Mouse (Mus musculus) urinary bladder, postnatal 4 days (tissue): ENCODE data around the gene Fkbp2.

ENCODE experiments used
- DNase-seq, 2 experiments: peaks; one replicate each; pipeline ENCODE4 v3.0.0; 2021 to 2022; ENCODE audit warnings: low spot score in 2 of 2

Fkbp2 gene

DNA sequence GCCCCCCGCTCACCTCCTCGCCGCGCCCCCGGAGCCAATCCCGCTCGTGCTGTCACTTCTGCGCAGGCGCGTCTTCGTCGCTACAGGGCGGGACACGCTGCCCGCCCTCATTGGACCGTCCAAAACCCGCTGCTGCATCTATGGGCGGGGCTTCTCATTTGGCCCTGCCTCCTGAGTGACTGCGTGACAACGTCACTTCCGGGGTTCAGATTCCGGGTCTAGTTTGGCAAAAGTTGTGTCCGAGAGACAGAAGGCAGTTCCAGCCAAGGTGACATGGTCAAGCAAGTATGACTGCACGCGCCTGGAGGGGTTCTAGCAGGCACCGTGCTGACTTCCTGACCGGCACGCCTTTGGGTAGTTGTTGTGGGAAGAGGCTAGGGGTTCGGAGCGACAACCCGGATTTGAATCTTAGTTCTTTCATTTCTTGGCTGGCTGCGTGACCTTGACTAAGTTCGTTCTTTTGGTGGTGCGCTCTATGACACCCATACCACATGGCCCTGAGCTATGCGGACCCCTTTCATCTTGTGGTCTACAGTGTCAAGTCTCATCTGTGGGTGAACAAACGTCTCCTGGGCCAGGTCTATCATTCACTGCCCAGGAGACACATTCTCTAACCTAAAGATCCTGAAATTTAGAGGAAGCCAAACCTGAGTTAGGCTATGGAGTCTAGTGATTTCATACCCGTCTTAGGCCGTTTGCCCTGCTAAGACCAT, at the start of gene Fkbp2:
Gene Fkbp2 (minus strand): TSS at position 121 of the 713 bp plus-strand sequence.
- peak; percentile 98 for DNase-seq

DNA sequence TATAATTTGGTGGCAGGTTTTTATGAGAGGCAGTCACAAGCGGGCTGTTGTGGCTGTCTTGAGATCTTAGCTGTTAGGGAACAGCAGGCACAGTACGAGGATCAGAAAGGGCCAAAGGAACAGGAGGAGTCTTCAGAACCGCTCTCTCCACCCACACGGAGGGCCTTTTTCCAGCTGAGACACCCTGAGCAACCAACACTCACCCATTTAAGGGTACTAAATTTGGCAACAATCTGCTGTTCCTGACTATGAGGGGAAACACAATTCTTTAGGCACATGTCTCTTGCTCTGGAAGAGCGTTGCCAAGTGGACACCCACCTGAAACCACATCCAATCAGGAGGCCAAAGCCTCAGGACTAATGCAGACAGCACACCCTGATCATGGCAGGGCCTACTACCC, 49.2 kb upstream of the Fkbp2 start:
- no peak for DNase-seq

DNA sequence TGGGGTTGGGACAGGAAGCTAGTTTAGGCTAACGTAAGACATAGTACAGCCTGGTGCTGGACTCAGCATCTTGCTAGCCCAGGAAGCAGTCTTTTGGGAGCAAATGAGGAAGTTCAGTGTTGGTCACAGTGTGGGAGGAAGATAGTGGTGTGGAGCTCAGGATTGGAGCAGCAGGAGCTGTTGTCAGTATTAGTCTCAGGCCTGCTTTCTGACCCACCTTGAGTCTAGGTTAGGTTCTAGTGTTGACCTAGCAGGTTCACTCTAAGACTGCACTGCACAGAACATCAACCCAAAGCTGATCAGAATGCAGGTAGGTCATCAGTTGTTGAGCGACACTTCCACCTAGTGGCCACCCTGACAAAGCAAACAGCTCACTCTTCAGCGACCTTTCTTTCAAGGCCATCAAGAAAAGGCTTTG, 39.9 kb upstream of the Fkbp2 start:
- DNase-seq: no peak

DNA sequence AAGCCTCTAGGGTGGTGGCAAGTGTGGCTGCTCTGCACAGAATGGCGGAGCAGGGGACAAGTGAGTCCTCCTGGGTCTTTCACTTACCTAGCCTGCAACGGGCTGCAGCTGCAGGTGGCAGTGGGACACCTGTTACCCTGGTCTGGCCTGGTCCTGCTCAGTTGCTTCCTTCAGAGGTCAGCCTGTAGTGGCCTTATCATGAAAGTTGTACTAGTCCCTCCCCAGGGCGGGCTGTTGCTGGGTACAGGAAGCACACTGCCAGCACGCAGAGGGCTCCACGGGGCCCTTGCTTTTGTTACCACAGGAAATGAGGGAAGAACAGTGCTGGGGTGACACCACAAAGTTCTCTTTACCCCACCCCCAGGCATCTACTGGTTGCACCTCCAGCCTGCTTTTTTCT, 38.9 kb upstream of the Fkbp2 start, which contains the start of gene Fermt3:
Gene Fermt3 (minus strand): TSS at position 279 of the 400 bp plus-strand sequence.
- DNase-seq: peak in 1 of 2 experiments; percentile 26

DNA sequence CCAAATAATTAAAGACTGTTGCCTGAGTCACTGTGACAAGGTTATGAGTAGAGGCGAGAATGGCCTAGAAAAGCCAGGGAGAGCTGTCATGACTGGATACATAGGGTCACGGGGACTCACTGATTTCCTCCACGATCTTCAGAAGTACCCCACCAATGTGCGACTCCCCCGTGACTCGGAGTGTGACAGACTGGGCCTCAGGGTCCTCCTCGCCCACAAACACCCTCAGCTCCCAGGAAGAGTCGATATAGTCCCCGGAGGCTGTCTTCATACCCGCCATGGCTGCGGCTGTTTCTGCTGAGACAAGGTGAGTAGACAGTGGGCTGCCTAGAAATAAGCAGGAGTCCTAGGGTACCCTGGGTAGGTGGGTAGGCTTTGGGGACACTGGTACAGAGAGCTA, 38.2 kb upstream of the Fkbp2 start:
- no peak for DNase-seq

DNA sequence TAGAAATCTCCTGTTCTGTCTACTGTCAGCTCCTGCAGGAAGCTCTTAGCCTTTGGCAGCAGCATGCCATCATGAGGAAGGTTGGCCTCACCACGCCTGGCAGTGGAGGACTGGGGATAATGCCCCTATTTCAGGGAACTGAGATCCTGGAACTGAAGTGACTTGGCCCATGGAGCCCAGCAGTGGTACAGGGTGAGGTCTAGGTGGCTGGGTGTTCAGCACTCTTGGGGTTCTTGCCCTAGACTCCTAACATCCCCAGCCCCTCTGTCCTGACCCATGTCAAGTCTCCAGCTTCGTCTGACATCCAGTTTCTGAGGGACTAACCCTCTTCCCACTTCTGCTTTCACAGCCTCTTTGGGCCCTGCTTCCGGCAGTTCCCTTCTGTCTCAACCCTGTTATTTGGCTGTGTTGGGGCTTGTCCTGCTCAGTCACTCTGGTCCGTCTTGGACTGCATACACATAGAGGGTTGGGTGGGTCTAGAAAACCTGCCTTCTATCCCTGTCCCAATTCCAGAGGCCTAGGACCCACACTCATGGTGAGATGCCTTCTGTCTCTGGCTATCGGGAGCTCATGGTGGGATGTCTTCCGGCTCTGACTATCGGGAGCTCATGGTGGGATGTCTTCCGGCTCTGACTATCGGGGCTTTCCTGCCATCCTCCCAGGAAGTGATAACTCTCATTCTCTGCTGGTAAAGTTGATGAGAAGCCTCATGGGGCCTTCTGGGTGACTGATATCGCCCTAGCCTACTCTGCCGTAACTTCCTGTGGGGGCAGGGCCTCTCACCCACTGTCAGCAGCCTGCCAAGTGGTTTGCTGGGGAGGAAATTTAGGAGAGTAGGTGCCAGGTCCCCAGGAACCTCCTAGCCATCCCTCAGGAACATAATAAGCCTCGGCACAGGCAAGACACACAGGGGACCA, 37.5 kb upstream of the Fkbp2 start:
- no peak for DNase-seq

DNA sequence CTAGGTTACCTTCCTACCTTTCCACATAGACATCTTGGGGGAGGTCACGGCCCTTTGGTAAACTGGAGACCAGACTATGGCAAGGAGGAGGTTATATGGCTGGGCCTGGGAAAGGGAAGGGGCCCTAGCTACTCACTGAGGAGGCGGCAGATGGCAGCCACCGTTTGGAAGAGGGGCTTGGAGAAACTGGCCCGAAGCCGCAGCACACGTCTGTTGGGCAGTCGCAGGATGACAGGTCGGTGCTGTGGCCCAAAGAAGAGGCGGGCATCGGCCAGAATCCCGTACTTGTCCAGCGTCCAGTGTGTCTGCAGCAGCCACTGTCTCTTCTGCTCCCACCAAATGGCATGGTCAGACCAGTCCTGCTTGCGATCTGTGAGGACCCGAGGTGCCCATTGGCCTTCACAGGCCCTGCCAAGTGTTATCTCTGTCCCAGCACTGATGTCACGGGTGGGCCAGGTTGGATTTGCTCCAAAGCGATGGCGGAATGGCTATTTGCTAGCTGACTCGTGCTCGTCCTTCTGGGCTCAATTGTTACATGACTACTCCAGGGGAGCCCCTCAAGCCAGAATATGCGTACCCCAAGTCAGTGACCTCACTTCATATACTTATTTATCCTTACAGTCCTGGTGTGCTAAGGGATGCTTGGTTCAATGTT, 34.3 kb upstream of the Fkbp2 start:
- DNase-seq: no peak

DNA sequence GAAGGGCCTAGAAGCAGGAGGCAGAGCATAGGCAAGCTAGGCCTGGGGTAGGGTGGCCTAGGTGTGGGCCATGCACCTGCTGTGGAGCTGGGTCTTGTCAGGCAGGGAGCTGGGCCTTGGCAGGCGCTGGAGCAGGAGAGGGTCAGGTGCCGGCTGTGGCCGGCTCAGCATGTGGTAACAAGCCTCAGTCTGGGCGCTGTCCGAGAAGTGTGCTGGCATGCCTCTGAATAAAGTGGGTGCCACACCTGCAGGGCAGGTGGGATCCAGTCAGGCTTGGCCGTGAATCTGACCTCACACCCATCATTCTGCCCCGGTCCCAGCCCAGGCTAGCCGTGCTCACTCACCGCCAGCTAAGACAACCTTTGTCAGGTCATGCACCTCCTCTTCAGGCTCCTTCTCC, 33.7 kb upstream of the Fkbp2 start:
- no peak for DNase-seq

DNA sequence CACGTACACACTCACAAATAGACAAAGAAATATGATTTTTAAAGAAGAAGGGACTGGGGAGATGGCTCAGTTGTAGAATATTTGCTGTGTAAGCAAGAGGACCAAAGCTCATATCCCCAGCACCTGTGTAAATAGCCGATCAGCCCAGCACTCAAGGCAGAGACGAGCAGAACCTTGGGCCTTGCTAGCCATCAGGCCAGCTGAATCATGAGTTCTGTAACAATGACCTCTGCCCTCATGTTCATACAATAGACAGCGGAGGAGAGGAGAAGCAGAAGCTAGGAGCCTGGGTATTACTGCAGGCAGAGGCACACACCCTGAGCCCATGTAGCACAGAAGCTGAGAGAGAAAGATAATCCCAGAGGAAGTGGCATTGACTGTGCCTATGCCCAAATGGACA, 32.1 kb upstream of the Fkbp2 start:
- no peak for DNase-seq

DNA sequence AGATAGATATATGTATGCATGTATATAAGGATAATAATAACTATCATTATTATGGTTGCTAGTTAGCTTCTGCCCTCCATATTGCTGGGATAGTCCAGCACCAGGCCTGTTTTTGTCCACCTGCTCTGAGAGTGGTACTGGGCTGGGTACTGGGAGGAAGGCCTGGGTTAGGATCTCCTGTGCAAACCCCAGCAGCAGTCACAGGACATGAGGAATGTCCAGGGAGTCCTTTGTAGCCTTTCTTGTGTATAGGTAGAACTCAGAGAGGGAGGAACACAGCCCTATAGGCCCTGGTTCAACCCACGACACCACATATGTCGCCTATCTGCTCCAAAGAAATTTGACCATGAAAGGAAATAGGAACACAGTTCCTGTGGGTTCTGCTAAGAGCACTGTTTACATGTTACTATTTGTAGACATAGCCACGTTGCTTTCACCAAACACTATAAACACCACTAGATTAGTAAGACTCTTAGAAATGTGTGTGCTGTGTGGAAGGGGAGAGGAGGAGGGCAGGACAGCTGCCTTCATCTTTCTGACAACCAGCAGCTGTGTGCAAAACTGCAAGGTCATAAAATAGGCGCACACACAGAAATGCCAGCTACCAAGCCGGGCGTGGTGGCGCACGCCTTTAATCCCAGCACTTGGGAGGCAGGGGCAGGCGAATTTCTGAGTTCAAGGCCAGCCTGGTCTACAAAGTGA, 26.7 kb upstream of the Fkbp2 start:
- DNase-seq: no peak

DNA sequence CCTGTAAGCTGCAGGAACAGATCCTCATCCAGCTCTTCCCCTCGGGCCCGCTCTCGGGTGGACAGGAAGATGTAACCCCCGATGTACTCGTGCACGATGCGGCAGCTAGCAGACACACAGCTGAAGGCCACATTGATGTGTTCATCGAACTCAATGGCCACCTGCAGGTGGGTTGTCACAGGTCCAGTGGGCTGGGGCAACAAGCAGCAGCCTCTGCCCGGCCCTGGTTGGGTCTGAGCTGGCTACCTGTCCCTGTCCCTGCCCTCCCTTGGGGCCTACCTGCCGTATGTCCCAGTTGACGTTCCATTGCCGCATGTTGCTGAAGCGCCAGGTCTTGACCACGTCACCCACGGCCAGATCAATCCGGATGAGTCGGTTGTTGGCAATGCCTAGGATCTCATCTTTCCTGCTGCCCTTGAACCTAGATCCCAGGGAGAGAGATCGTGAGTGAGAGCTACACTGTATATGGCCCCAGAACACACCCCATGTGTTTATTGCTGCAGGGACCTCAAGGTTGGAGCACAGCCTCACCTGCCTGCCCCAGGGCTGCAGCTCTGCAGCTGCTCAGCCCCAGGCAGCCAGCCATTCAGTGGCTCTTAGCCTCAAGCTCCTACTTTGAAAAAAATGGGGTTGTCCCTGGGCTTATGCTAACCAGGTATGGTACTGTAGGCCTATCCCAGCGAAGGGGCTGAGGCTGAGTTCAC, 19.2 kb upstream of the Fkbp2 start:
- DNase-seq: no peak

DNA sequence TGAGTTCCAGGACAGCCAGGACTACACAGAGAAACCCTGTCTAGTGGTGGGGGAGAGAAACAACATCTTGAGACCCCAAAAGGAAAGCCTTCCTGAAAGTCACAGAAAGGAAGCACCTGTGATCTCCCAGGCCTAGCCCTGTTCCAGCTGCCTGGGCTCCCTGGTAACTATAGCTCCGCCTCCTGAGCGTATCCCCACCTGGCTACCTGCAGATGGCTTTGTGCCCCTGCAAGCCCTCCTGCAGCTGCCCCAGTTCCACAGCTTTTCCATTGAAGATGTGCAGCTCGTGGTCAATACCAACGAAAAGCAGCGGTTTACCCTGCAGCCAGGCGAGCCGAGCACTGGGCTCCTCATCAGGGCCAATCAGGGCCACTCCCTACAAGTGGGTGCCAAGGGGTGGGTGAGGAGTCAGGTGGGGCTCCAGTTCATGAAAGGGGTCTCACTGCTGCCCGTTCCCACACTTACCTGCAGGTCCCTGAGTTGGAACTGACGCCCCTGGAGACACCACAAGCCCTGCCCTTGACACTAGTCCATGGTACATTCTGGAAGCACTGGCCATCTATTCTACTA, 17.5 kb upstream of the Fkbp2 start:
- no peak for DNase-seq

DNA sequence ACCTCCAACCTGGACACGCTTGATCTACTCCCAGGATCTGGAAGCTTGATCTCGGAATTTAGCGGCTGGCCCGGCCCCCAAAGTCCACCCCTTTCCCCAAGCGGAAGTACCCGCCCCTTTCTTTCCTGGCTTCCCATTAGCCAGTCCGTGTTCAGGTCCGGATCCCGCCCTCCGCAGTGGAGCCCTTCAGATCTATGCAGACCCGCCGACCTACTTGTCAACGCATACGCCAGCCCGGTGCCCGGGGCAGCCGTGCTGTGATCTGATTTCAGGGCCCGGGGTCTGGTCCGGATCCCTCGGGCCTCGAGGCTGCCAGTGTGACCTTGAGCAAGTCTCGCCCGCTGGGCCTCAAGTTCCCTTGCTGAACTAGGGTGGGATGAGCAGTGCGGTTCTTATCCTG, 15.7 kb upstream of the Fkbp2 start, which contains the start of the genes Nudt22 and Trpt1:
Gene Nudt22 (minus strand): TSS at position 112 of the 400 bp plus-strand sequence.
Gene Trpt1 (plus strand): TSS at position 126 of the 400 bp plus-strand sequence.
- DNase-seq: peak; percentile 82 to 90

DNA sequence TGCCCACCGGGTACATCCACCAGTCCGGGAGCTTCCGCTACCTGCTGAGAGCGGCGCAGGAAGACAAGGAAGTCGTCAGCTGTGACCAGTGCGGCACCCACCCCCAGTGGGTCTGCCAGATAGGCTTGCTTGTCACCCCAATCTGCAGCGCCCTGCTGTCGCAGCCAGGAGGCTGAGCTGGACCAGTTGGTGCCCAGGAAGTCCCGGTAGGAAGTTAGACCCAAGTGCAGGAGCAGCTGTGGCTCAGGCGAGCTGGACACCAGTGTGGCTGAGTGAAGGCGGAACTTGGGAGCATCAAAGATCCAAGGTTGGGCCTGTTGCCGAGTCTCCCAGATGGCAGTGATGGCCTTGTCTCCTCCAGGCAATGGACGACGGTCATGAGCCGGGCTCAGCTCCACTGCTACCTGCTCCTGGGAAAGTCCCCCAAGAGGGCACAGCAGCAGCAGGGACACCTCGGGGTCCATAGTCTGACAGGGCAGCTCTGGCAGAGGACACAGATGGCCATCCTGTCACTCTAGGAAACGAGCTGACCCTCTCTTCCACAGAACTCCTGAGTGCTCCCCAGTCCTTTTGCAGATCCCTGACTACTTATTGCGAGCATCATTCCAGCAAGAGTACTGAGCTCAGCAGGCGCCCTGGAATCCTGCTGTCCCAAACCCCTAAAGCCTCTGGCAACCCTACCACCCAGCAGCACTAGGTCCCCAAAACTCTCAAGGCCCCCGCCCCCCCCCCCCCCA, 15.1 kb upstream of the Fkbp2 start:
- no peak for DNase-seq

DNA sequence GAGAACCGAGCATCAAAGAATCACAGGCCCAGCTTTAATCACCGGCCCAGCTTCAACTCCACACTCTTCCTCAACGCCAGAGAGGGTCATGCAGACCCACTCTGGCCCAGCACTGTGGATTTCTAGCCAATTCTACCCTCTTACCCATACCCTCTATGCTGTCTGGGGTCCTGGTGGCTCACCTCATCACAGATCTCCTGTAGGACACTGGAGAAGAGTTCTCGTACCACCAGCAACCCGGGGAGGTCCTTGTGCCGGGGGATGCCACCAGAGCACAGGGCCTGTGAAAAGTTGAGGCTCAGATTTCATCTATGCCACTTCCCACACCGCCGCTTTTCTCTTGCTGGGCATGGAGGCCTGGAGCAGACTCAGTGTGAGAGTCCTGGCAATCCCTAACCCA, 14.2 kb upstream of the Fkbp2 start:
- no peak for DNase-seq

DNA sequence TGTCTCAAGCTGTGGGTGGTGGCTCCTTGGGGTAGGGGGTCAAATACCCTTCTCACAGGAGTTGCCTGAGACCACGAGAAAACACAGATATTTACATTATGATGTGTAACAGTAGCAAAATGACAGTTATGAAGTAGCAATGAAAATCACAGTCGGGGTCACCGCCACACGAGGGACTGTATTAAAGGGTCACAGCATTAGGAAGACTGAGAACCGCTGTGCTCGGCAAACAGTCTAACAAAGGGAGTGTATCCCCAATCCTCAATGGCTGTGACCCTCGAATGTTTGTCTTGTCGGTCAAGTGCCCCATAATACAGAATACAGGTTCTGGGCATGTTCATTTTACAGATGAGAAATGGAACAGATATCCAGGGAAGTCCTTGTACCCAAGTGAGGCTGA, 13.7 kb upstream of the Fkbp2 start:
- DNase-seq: no peak

DNA sequence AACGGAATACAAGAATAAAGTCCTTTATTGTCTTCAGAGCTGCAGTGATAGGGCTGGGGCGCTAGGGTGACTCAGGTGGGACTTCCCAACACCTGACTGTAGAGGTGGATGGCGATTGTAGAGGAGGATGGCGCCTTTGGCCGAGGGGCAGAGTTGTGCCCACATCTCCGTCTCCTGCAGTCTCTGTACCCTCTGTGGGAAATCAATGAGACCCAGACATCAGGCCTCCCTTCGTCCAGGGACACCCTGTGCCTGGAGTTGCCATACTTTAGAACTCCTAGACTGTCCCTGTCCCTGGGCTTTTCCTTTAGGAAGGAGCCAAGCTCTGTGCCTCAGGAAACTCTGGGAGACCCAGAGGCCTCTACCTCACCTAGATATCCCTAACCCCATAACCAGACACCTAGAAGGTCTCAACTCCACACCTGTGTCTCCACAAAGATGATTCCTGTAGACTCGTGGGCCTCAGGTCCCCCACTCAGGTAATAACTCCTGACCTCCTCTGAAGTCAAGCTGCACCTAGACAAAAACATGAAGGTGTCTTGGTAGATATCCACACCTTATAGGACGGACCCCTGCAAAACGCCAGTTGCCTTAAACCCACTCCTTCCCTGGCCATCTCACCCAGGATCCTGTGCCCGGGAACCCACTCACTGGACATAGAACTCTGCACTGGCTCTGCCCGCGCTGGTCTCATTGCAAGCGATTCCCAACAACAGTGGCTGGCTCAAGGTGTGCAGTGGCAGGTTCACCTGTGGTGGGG, 12.9 kb upstream of the Fkbp2 start:
- DNase-seq: no peak

DNA sequence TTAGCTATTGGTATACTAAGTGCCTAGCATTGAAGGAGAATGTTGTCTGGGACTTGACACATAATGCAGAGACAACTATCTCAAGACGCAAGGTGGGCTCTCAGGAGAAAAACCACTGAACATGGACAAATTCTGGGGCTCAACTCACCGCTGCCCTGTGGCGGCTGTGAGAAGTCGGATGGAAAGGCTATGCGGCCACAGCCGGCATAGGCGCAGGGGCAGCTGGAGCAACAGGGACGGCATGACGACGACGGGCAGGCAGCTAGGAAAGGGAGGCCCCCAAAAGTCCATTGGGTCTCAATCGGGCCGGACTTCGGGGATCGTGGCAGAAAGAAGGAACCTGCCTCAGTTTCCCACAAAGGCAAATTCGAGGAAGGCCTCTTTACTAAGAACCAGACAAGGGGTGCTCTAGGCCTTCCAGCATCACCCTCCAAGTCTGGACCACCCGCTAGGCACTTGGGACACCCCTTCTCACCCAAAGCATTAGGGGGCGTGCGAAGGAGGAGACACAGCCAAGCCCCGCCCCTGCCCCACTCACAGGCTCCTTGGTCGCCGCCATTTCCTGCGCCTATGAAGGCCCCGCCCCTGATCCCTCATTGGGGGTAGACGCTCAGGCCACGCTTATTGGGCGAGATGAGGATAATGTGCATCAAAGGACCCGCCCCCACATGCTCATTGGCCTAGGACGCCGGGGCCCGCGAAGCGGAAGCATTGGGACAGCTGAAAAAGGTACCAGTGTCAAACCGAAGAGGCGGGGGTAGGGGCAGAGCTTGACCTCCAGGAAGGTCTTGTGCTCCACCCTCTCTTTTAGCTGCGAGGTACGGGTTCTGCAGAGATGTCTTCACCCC, 11.9 kb upstream of the Fkbp2 start, which contains the start of gene Dnajc4:
Gene Dnajc4 (minus strand): TSS at position 562 of the 848 bp plus-strand sequence.
- peak; percentile 95 to 96 for DNase-seq
